ENCODE assay signal across 19 mouse cellular contexts in genomic region chr12:82332836-82333614, GRCm38 (mm10).
DNase-seq lines count a peak whose midpoint lies in the region; ATAC-seq and TF ChIP-seq lines count a peak whose summit lies in the region.
"Had no signal": no experiment of that assay in that cellular context is flagged by ENCODE, and none has a peak within 500 bp of the region (broad histone marks: within the 10 kb centered on the region; RNA-seq: fewer than 3 reads in every experiment).

No protein-coding gene starts in this region.

- no peaks in the 10 kb centered on the region for H3K9me3 ChIP-seq in liver, postnatal 0 days (ENCODE audit: low read length)
- no peaks in the 10 kb centered on the region for H3K9me3 ChIP-seq in liver, embryonic 12.5 days (replicated peaks)
- no peaks in the 10 kb centered on the region for H3K9me3 ChIP-seq in kidney, embryonic 16.5 days (ENCODE audit: low read length)
- H3K9me3 ChIP-seq in limb, embryonic 13.5 days, result no peaks in the 10 kb centered on the region
- H3K9me3 ChIP-seq: embryonic facial prominence, embryonic 13.5 days; hindbrain, embryonic 10.5 days had no signal

- peak; percentile 91 for ATAC-seq in liver, postnatal 0 days
- no peak for ATAC-seq in liver, embryonic 12.5 days
- ATAC-seq in kidney, embryonic 16.5 days (ENCODE audit: low FRiP score, low TSS enrichment), result peak; percentile 49; the same call in 1 of the 2 replicates
- ATAC-seq in limb, embryonic 13.5 days (ENCODE audit: low FRiP score, low read depth), result no peak
- ATAC-seq: activated CD4-positive, CD25-positive, alpha-beta regulatory T cell, adult 4 months; forebrain, embryonic 14.5 days; hindbrain, postnatal 0 days; lung, postnatal 0 days had no signal

- WGBS in kidney, adult 2 months, result 54% methylated on average over 12 of the region's 12 CpGs
- WGBS in liver, postnatal 0 days (ENCODE audit: insufficient replicate concordance), result 76% methylated on average over 12 of the region's 12 CpGs
- 79% methylated on average over 12 of the region's 12 CpGs for WGBS in liver, embryonic 12.5 days (ENCODE audit: insufficient replicate concordance)
- WGBS in kidney, embryonic 16.5 days, result 49% methylated on average over 12 of the region's 12 CpGs
- WGBS in limb, embryonic 13.5 days, result 54% methylated on average over 12 of the region's 12 CpGs

- no peak overlapping the region for H3K4me2 ChIP-seq in liver, postnatal 0 days (ENCODE audit: low read depth, low read length)
- H3K4me2 ChIP-seq in liver, embryonic 12.5 days, result no peak overlapping the region
- H3K4me2 ChIP-seq in kidney, embryonic 16.5 days (replicated peaks; ENCODE audit: low read depth, low read length), result no peak overlapping the region
- H3K4me2 ChIP-seq in limb, embryonic 13.5 days (replicated peaks), result no peak overlapping the region
- H3K4me2 ChIP-seq: embryonic facial prominence, embryonic 13.5 days; heart, embryonic 11.5 days had no signal

- peaks cover 37% of the 10 kb centered on the region for H3K4me1 ChIP-seq in kidney, adult 2 months (ENCODE audit: control insufficient read depth, insufficient read depth, low read length)
- H3K4me1 ChIP-seq in liver, postnatal 0 days (ENCODE audit: insufficient read depth), result 0 out of 2 replicates have a peak, but pooled peaks cover 2% of the 10 kb centered on the region
- peaks cover 16% of the 10 kb centered on the region; the same call in 1 of the 2 replicates for H3K4me1 ChIP-seq in liver, embryonic 12.5 days
- peaks cover 27% of the 10 kb centered on the region for H3K4me1 ChIP-seq in kidney, embryonic 16.5 days (ENCODE audit: insufficient read depth, low read length)
- peaks cover 32% of the 10 kb centered on the region for H3K4me1 ChIP-seq in limb, embryonic 13.5 days

- H3K27ac ChIP-seq in kidney, adult 2 months (ENCODE audit: insufficient read depth, low read depth, low read length), result peak overlapping the region; percentile 65
- peak overlapping the region; percentile 64 for H3K27ac ChIP-seq in liver, postnatal 0 days (ENCODE audit: low read depth)
- no peak overlapping the region for H3K27ac ChIP-seq in liver, embryonic 12.5 days
- H3K27ac ChIP-seq in kidney, embryonic 16.5 days (ENCODE audit: low read length), result peak overlapping the region; percentile 39; the same call in 1 of the 2 replicates
- peak overlapping the region; percentile 52; the same call in 1 of the 2 replicates for H3K27ac ChIP-seq in limb, embryonic 13.5 days
- H3K27ac ChIP-seq: embryonic facial prominence, embryonic 13.5 days; hindbrain, embryonic 10.5 days; hindbrain, postnatal 0 days; macrophage had no signal

- no peaks in the 10 kb centered on the region for H3K27me3 ChIP-seq in kidney, adult 2 months (replicated peaks; ENCODE audit: control insufficient read depth, insufficient read depth, low read length)
- H3K27me3 ChIP-seq in liver, postnatal 0 days (ENCODE audit: insufficient read depth, low read length), result no peaks in the 10 kb centered on the region
- H3K27me3 ChIP-seq in liver, embryonic 12.5 days (replicated peaks), result no peaks in the 10 kb centered on the region
- H3K27me3 ChIP-seq in kidney, embryonic 16.5 days (ENCODE audit: insufficient read depth, low read length), result no peaks in the 10 kb centered on the region
- H3K27me3 ChIP-seq in limb, embryonic 13.5 days, result no peaks in the 10 kb centered on the region
- H3K27me3 ChIP-seq: embryonic facial prominence, embryonic 13.5 days had no signal

- TF ChIP-seq EP300 in liver, postnatal 0 days (IDR thresholded peaks at IDR 0.05; ENCODE audit: low read depth), result no peak

- no peaks in the 10 kb centered on the region for H3K36me3 ChIP-seq in kidney, adult 2 months (ENCODE audit: control insufficient read depth, insufficient read depth, low read length)
- H3K36me3 ChIP-seq in liver, postnatal 0 days (replicated peaks; ENCODE audit: insufficient read depth, low read length), result no peaks in the 10 kb centered on the region
- H3K36me3 ChIP-seq in liver, embryonic 12.5 days, result no peaks in the 10 kb centered on the region
- H3K36me3 ChIP-seq in kidney, embryonic 16.5 days (ENCODE audit: insufficient read depth, low read length), result no peaks in the 10 kb centered on the region
- peaks cover 5% of the 10 kb centered on the region; the same call in 1 of the 2 replicates for H3K36me3 ChIP-seq in limb, embryonic 13.5 days
- H3K36me3 ChIP-seq: hindbrain, embryonic 10.5 days had no signal

- peak; percentile 86 for DNase-seq in kidney, adult 2 months
- no peak for DNase-seq in kidney, adult 18-20 months
- no peak for DNase-seq in liver, postnatal 0 days
- no peak for DNase-seq in MN1 (ENCODE audit: low spot score)
- no peak for DNase-seq in gastrocnemius, postnatal 25 days
- DNase-seq: adrenal gland, adult 8-10 months; cerebellum, postnatal 25 days; thymus, postnatal 14 days had no signal

- H3K4me3 ChIP-seq in kidney, adult 2 months (ENCODE audit: insufficient read depth, low read depth, low read length), result no peak overlapping the region
- no peak overlapping the region for H3K4me3 ChIP-seq in liver, postnatal 0 days (ENCODE audit: low read depth, low read length)
- H3K4me3 ChIP-seq in liver, embryonic 12.5 days, result no peak overlapping the region
- H3K4me3 ChIP-seq in kidney, embryonic 16.5 days (ENCODE audit: low read length), result no peak overlapping the region
- no peak overlapping the region for H3K4me3 ChIP-seq in limb, embryonic 13.5 days
- H3K4me3 ChIP-seq: embryonic facial prominence, embryonic 13.5 days; hindbrain, embryonic 10.5 days had no signal

- H3K9ac ChIP-seq in liver, postnatal 0 days (replicated peaks), result no peak overlapping the region
- H3K9ac ChIP-seq in liver, embryonic 12.5 days, result no peak overlapping the region
- H3K9ac ChIP-seq in kidney, embryonic 16.5 days (replicated peaks; ENCODE audit: low read length), result no peak overlapping the region
- no peak overlapping the region for H3K9ac ChIP-seq in limb, embryonic 13.5 days
- H3K9ac ChIP-seq: embryonic facial prominence, embryonic 13.5 days had no signal

- no peak for TF ChIP-seq CTCF in kidney, adult 2 months (conservative IDR thresholded peaks at IDR 0.05; ENCODE audit: insufficient read depth, insufficient read length, low read depth, low read length)
- no peak for TF ChIP-seq CTCF in liver, postnatal 0 days (IDR thresholded peaks at IDR 0.05; ENCODE audit: low read depth)

- no peak for TF ChIP-seq POLR2A in kidney, adult 2 months (IDR thresholded peaks at IDR 0.05; ENCODE audit: low read depth, low read length)

Comparison
In these comparisons a context has a peak if more than half of its experiments do, and no peak if none do; other contexts are left out.
1. ATAC-seq: peak in liver, postnatal 0 days (single experiment) and kidney, embryonic 16.5 days (single experiment); none in liver, embryonic 12.5 days (single experiment) and limb, embryonic 13.5 days (single experiment).